Mouse (Mus musculus): ENCODE measurements around the gene Gxylt2.

GRCm38 (mm10) chr6:100826046-100826445, 121.5 kb downstream of the Gxylt2 start:
- no peak for TF ChIP-seq CTCF (IDR thresholded peaks at IDR 0.05; ENCODE audit: low read depth)
- no peak for TF ChIP-seq EP300 (optimal IDR thresholded peaks at IDR 0.05)

All from stomach, postnatal 0 days (tissue).